Mouse (Mus musculus) cerebellum, adult 2 months (tissue): ENCODE results near the gene Tbx5.

Experiments used
- CTCF ChIP-seq: fragments of 200-500 bp; IDR thresholded peaks from 2 replicates; pipeline ENCODE4 v1.5.1; 2011; ENCODE audit warnings: low read depth, mild to moderate bottlenecking, control low read depth, low read length, moderate library complexity, borderline replicate concordance; ENCODE audit not compliant: insufficient read depth
- POLR2A ChIP-seq: fragments of 200-500 bp; IDR thresholded peaks from 2 replicates; pipeline ENCODE4 v1.6.1; 2011; ENCODE audit warnings: low read length, control low read depth, borderline replicate concordance; ENCODE audit not compliant: insufficient read depth

GRCm38 (mm10) chr5:119834031-119834403 is 1.5 kb downstream of the Tbx5 start:
- TF ChIP-seq CTCF (no peak), POLR2A (no peak)
